Mouse (Mus musculus) embryonic facial prominence, embryonic 10.5 days (tissue): ENCODE measurements at regions not wholly inside any gene's neighbourhood (a gene's known extent, or its start where the extent isn't known, plus 50 kb on each side); places are given as distances from the start of the nearest gene placed in this dataset.

Source experiments
- DNase-seq: peaks from one replicate; pipeline ENCODE4 v3.0.0-alpha.2; 2017; ENCODE audit warnings: low spot score
- H3K27ac ChIP-seq: fragments of 300-500 bp; sonication (generic); replicated peaks from 2 replicates; pipeline ENCODE4 v1.5.1; 2016; ENCODE audit warnings: mild to moderate bottlenecking
- H3K27me3 ChIP-seq: fragments of 300-500 bp; sonication (generic); replicated peaks from 2 replicates; pipeline ENCODE4 v1.6.1; 2016; ENCODE audit warnings: low read depth, mild to moderate bottlenecking; ENCODE audit not compliant: poor library complexity, severe bottlenecking
- H3K36me3 ChIP-seq: fragments of 300-500 bp; sonication (generic); replicated peaks from 2 replicates; pipeline ENCODE4 v1.6.1; 2016; ENCODE audit warnings: mild to moderate bottlenecking, moderate library complexity
- H3K4me1 ChIP-seq: fragments of 300-500 bp; sonication (generic); 2 replicates; pipeline ENCODE4 v1.6.1; 2016
- H3K4me3 ChIP-seq: fragments of 300-500 bp; sonication (generic); 2 replicates; pipeline ENCODE4 v1.5.1; 2016; ENCODE audit warnings: mild to moderate bottlenecking, moderate library complexity
- H3K9me3 ChIP-seq: fragments of 300-500 bp; sonication (generic); 2 replicates; pipeline ENCODE4 v1.6.1; 2016; ENCODE audit warnings: mild to moderate bottlenecking
- WGBS: fragments of 180-500 bp; shearing (Covaris S2); methylation state at CpG from one replicate; pipeline ENCODE4 v1.1.7; 2016; 5-methylcytosine and 5-hydroxymethylcytosine counted together

GRCm38 (mm10) chr19:57558420-57558967, 52.3 kb upstream of the Atrnl1 start:
- DNase-seq: no peak
- Histone ChIP-seq H3K36me3 (no peaks in the 10 kb centered on the region), H3K9me3 (peaks cover 3% of the 10 kb centered on the region; the same call in 1 of the 2 replicates), H3K27me3 (no peaks in the 10 kb centered on the region), H3K4me3 (no peak overlapping the region), H3K27ac (0 out of 2 replicates have a peak overlapping the region, but pooled peaks have one; percentile 30), H3K4me1 (peaks cover 18% of the 10 kb centered on the region)
- WGBS: 73% methylated on average over 19 of the region's 19 CpGs

GRCm38 (mm10) chr19:57560757-57561156, 50.1 kb upstream of the Atrnl1 start:
- 47% methylated on average over 3 of the region's 3 CpGs for WGBS
- Histone ChIP-seq H3K36me3 (no peaks in the 10 kb centered on the region), H3K4me1 (0 out of 2 replicates have a peak, but pooled peaks cover 8% of the 10 kb centered on the region), H3K27me3 (no peaks in the 10 kb centered on the region), H3K27ac (no peak overlapping the region), H3K4me3 (no peak overlapping the region), H3K9me3 (peaks cover 3% of the 10 kb centered on the region; the same call in 1 of the 2 replicates)
- DNase-seq: no peak
